Mouse (Mus musculus): ENCODE measurements around the gene Fbxl15. TPM values are rescaled to one million over a fixed set of nuclear protein-coding genes. Genes with fewer than 3 reads are reported as not detected.

The Fbxl15 gene
- total and polyA plus RNA-seq, 2 experiments = 6.2 to 15.1 TPM

GRCm38 (mm10) chr19:46349550-46349949, 21.6 kb downstream of the Fbxl15 start:
- Histone ChIP-seq H3K4me3 (ENCODE audit: insufficient read depth, low read depth, low read length) (no peak overlapping the region), H3K27me3 (ENCODE audit: control insufficient read depth, insufficient read depth, low read length) (no peaks in the 10 kb centered on the region), H3K4me1 (ENCODE audit: control insufficient read depth, insufficient read depth, low read length) (peaks cover 4% of the 10 kb centered on the region; the same call in 1 of the 2 replicates), H3K9ac (ENCODE audit: low read depth, low read length) (no peak overlapping the region), H3K27ac (replicated peaks; ENCODE audit: insufficient read depth, low read depth, low read length) (no peak overlapping the region), H3K79me2 (ENCODE audit: control insufficient read depth, insufficient read depth, low read length) (no peaks in the 10 kb centered on the region), H3K36me3 (ENCODE audit: control insufficient read depth, insufficient read depth, low read length) (no peaks in the 10 kb centered on the region)
- TF ChIP-seq CTCF (IDR thresholded peaks at IDR 0.05; ENCODE audit: low read depth, low read length) (no peak), POLR2A (IDR thresholded peaks at IDR 0.05; ENCODE audit: extremely low read depth, insufficient read depth, low read length) (no peak)
- WGBS = 53% methylated on average over 6 of the region's 6 CpGs
- no peak for DNase-seq (ENCODE audit: extremely low read depth, low read depth, low spot score)

DNA sequence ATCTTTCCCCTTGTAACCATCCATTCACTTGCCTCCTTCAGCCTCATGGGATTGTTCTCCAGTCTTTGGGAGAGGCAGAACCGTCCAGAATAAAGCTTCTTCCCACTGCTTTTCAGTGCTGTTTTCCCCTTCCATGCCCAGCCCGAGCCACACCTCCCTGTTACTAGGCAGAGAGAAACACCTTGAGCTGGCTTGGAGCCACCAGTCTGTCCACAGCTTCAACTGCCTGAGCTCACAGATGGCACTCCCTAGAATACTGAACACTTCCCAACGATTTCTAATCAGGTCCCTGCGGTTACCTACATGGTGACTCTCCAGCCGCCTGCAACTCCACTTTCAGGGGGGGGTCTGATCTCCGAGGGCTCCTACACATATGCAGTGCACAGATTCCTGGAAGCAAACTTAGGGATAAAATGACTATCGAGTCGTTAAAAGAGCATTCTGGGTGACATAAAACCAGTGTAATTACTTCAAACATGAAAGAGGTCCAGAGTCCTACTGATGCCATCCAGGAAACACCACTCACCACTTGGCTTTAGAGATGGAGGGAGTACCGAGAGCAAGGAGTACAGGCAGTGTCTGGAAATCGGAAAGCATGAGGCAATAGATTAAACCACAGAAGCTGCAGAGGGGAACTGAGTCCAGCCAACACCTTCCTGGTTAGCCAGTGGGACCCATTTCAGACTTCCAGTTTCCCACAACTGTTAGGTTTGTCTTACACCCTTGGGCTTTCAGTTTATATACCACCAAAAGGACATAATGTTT, 22.4 kb downstream of the Fbxl15 start, which contains the start of gene 2310034G01Rik:
Gene 2310034G01Rik, minus strand, starts transcription at position 135 of the 765 bp plus-strand sequence.
- Histone ChIP-seq H3K9ac (ENCODE audit: low read depth, low read length) (peak within 1 kb of the TSS; percentile 80), H3K27ac (replicated peaks; ENCODE audit: insufficient read depth, low read depth, low read length) (no peak within 1 kb of the TSS), H3K4me3 (ENCODE audit: insufficient read depth, low read depth, low read length) (peak within 1 kb of the TSS; percentile 74), H3K36me3 (ENCODE audit: control insufficient read depth, insufficient read depth, low read length) (no peaks in the 10 kb centered on the region), H3K27me3 (ENCODE audit: control insufficient read depth, insufficient read depth, low read length) (no peaks in the 10 kb centered on the region), H3K79me2 (ENCODE audit: control insufficient read depth, insufficient read depth, low read length) (no peaks in the 10 kb centered on the region), H3K4me1 (ENCODE audit: control insufficient read depth, insufficient read depth, low read length) (peaks cover 4% of the 10 kb centered on the region; the same call in 1 of the 2 replicates)
- 72% methylated on average over 10 of the region's 10 CpGs for WGBS
- TF ChIP-seq CTCF (IDR thresholded peaks at IDR 0.05; ENCODE audit: low read depth, low read length) (no peak), POLR2A (IDR thresholded peaks at IDR 0.05; ENCODE audit: extremely low read depth, insufficient read depth, low read length) (no peak)
- DNase-seq (ENCODE audit: extremely low read depth, low read depth, low spot score) = no peak

GRCm38 (mm10) chr19:46356701-46357138, 28.7 kb downstream of the Fbxl15 start:
- H3K27ac ChIP-seq (replicated peaks; ENCODE audit: insufficient read depth, low read depth, low read length) = no peak overlapping the region
- 1% methylated on average over 29 of the region's 29 CpGs for WGBS

DNA sequence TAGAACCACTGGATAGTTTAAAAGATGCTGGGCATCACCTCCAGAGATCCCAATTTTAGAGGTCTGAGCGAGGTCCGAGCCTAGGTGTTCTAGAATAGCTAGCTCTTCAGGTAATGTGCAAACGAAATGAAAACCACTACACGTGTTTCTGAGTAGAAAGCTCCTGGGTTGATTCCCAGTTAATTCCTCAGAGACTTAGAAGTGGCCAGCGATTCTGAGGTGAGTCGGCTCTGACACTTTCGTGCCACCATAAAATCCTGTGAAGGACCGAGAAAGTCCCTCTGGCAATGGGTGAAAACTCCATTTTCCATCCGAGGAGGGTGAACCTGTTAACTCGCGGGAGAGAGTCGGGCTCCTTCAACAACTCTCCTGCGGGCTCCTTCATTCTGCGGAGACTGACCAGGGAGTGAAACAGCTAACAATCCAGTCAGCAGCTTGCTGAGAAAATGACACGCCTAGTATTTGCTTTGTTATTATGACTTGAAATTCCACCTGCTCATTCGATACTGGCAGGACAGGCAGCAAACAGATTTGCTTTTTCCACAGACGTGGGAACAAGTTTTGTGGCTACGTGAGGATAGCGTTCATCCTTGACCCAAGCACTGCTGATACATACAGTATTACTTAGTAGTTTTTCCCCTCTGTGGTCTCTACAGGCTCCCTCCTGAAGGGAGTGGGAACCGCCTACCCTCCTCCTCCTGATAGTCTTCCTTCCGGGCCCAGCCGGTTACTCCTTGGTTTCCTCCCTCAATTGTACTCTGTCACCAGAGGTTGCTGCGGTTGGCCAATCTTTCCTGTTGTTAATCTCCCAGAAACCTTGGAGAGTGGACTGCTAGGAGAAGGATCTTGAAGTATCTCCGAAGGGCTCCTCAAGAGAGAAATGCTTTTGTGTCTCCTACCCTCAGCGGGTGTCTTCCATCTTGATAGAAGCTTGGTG, 29.6 kb downstream of the Fbxl15 start:
- Histone ChIP-seq H3K36me3 (ENCODE audit: control insufficient read depth, insufficient read depth, low read length) (no peaks in the 10 kb centered on the region), H3K4me3 (ENCODE audit: insufficient read depth, low read depth, low read length) (peak overlapping the region; percentile 85), H3K27me3 (ENCODE audit: control insufficient read depth, insufficient read depth, low read length) (no peaks in the 10 kb centered on the region), H3K79me2 (ENCODE audit: control insufficient read depth, insufficient read depth, low read length) (no peaks in the 10 kb centered on the region), H3K9ac (ENCODE audit: low read depth, low read length) (no peak overlapping the region; the same call in 1 of the 2 replicates), H3K27ac (replicated peaks; ENCODE audit: insufficient read depth, low read depth, low read length) (no peak overlapping the region), H3K4me1 (ENCODE audit: control insufficient read depth, insufficient read depth, low read length) (0 out of 2 replicates have a peak, but pooled peaks cover 2% of the 10 kb centered on the region)
- DNase-seq (ENCODE audit: extremely low read depth, low read depth, low spot score) = no peak
- 45% methylated on average over 25 of the region's 25 CpGs for whole genome bisulfite sequencing
- no peak for TF ChIP-seq POLR2A (IDR thresholded peaks at IDR 0.05; ENCODE audit: extremely low read depth, insufficient read depth, low read length)
- no peak for TF ChIP-seq CTCF (IDR thresholded peaks at IDR 0.05; ENCODE audit: low read depth, low read length)

More at GRCm38 (mm10) chr19:46356701-46357138, 28.7 kb downstream of the Fbxl15 start:
- TF ChIP-seq POLR2A (IDR thresholded peaks at IDR 0.05; ENCODE audit: extremely low read depth, insufficient read depth, low read length) (0 out of 2 replicates have a peak, but pooled peaks have one; percentile 24), CTCF (IDR thresholded peaks at IDR 0.05; ENCODE audit: low read depth, low read length) (no peak)
- Histone ChIP-seq H3K79me2 (ENCODE audit: control insufficient read depth, insufficient read depth, low read length) (no peaks in the 10 kb centered on the region), H3K27me3 (ENCODE audit: control insufficient read depth, insufficient read depth, low read length) (no peaks in the 10 kb centered on the region), H3K4me1 (ENCODE audit: control insufficient read depth, insufficient read depth, low read length) (0 out of 2 replicates have a peak, but pooled peaks cover 2% of the 10 kb centered on the region), H3K36me3 (ENCODE audit: control insufficient read depth, insufficient read depth, low read length) (no peaks in the 10 kb centered on the region), H3K4me3 (ENCODE audit: insufficient read depth, low read depth, low read length) (peak overlapping the region; percentile 85), H3K9ac (ENCODE audit: low read depth, low read length) (peak overlapping the region; percentile 80)
- peak; percentile 83 for DNase-seq (ENCODE audit: extremely low read depth, low read depth, low spot score)

DNA sequence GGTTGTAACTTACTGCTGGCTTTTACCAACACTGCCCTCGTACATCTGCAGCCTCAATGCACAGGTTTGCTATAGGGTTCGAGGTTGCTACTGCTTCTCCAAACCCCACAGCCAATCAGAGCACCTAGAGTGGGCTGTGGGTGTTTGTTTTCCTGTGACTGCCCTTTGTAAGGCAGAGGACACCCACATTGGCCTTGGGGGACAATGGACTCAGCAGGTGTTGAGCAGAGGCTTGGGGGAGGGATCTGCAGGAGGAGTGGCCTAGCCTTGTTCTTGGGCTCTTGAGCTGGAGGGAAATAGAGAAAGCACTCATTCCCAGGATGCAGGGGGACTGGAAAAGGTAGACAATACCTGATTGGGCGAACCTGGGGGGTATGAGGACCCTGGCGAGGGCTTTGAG, 30.4 kb downstream of the Fbxl15 start:
- H3K4me3 ChIP-seq (ENCODE audit: insufficient read depth, low read depth, low read length) = no peak overlapping the region
- WGBS = 72% methylated on average over 4 of the region's 4 CpGs
- H3K27ac ChIP-seq (replicated peaks; ENCODE audit: insufficient read depth, low read depth, low read length) = no peak overlapping the region
- TF ChIP-seq CTCF (IDR thresholded peaks at IDR 0.05; ENCODE audit: low read depth, low read length) (no peak), POLR2A (IDR thresholded peaks at IDR 0.05; ENCODE audit: extremely low read depth, insufficient read depth, low read length) (no peak)
- 0 out of 2 replicates have a peak, but pooled peaks cover 2% of the 10 kb centered on the region for H3K4me1 ChIP-seq (ENCODE audit: control insufficient read depth, insufficient read depth, low read length)
- H3K9ac ChIP-seq (ENCODE audit: low read depth, low read length) = no peak overlapping the region
- no peak for DNase-seq (ENCODE audit: extremely low read depth, low read depth, low spot score)
- H3K27me3 ChIP-seq (ENCODE audit: control insufficient read depth, insufficient read depth, low read length) = no peaks in the 10 kb centered on the region
- no peaks in the 10 kb centered on the region for H3K79me2 ChIP-seq (ENCODE audit: control insufficient read depth, insufficient read depth, low read length)
- H3K36me3 ChIP-seq (ENCODE audit: control insufficient read depth, insufficient read depth, low read length) = no peaks in the 10 kb centered on the region

Data from liver, adult 2 months (tissue).